Mouse (Mus musculus) v-Abl transformed pro-B cells (cell line): ENCODE results near the gene Naa35.
"Not testable (repeated sequence)": the region's sequence is repeated elsewhere in the genome, so short reads cannot be mapped to it uniquely, and the experiment has no call there.

Experiments used
- in situ Hi-C, 2 experiments: fragments of 400-800 bp; cut with MboI; formaldehyde crosslinking; loops; one replicate each; pipeline ENCODE4 v1.15.1; 2025; ENCODE audit not compliant: unreplicated experiment in 2 of 2

Naa35 gene

DNA sequence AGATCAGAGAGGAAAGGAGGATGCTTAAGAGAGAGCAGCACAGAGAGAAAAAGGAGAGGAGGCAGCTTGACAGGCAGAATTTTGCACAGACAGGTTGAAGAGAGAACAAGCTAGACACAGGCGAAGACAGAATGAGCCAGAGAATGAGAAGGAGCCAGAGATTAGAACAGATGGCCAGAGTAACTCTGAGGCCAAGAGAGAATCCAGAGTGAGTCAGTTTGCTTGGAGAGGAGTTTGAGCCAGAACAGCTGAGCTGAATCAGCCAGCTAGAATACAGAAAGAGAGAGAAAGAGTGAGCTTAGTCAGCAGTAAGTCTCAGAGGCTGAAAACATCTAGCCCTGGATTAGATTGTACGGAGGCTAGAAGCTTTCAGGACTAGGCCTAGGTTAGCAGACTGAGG, 12.5 kb upstream of the Naa35 start:
- in situ Hi-C loops, result no loop called here

DNA sequence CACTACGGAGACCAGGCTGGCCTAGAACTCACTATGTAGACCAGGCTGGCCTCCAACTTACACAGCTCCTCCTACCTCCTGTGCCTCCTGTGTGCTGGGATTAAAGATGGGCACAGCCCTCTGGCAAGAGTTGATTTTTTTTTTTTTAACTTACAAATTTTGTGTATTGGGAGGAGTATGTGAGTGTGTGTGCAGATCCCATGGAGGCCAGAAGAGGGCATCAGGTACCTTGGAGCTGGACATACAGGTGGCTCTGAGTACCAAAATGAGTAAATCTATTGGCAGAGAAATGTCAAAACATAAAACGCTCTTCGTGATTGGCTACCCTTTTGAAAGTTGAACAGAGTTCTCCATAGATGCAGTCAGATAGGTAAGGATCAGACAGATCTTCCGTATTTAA, 4.1 kb upstream of the Naa35 start:
- in situ Hi-C loops, result no loop called here

DNA sequence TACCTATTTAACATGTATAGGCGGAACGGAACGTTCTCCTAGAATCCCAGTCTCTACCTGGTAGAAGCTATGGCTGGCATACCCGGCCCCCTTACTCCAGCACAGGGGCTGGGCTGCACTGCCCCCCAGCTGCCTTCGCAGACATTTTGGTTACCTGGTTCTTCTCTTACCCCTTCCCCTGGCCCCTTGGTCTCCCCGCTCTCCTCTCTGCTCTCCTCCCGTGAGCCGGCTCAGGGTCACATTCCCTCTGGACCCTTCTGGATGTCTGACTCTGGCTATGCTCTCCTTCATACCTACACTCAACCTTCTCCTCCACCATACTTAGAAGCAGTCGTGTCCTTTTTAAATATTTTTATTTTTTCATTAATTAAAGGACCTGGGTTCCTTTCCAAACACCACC, 578 bp upstream of the Naa35 start:
- in situ Hi-C loops, result no loop called here

DNA sequence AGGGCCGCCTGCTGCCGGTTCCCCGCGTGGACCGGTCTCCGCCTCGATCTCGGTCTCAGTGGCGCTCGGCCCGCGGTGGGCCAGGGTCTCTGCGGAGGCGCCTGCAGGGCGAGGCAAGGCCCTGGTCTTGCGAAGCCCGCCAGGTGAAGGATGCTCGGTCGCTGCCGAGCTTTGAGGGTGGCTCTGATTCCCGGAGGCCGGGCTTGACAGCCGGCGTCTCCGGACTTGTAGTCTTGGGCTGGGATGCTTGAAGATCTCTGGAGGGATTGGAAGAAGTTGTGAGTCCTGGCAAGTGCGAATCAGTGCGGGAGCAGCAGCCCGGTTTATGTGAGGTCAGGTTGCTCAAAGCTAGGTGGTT, 568 bp downstream of the Naa35 start:
- in situ Hi-C loops, result no loop called here

DNA sequence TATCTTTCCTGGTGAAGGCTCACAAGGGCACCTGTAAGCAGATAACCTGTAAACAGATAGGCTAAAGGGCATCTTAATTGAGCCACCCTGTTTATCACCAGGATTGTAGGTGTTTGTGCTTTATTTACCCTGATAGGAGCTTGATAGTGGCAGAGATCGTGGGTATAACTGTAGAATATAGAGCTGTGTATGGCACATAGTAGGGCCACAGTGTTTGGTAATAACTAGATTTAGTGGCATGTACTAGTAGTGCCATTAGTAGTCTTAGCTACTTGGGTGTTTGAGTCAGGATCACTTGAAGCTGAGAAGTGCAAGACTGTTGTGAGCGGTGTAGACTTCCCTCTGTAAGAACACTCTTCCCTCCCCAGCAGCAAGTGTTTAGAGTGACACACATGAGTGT, 2.1 kb downstream of the Naa35 start:
- in situ Hi-C loops, result no loop called here

DNA sequence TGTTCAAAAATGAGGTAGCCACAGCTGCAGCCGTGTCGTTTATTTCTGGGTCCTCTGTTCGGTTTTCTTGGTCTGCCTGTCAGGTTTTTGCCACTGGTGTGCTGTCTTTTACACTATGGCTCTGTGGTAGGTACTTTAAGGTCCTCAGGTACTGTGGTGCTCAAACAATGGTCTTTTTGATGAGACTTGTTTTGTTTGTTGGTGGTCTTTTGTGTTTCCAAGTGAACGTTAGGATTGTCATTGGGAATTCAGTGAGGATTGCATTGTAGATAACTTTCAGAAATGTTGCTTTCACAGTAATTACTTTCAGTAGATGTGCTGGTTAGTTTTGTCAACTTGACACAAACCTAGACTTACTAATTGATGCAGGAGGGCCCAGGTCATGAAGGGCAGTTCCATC, 4.6 kb downstream of the Naa35 start:
- in situ Hi-C loops, result no loop called here

DNA sequence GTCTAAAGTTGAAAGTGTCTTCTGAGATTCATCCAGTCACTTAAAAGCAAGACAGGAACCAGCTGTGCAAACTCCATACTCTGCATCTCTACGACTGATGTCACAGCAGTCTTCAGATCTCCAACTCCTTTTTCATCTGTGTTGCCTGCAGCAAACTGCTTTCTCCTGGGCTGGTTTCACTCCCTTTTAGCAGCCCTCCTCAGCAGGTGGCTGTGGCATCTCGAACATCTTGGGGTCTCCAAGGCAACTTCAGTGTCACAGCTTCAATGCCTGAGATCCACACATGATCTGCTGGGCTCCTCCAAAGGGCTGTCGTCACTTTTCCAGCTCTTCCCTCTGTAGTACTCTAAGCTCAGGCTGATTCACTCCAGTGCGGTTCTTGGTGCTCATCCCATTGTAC, 5.6 kb downstream of the Naa35 start:
- in situ Hi-C loops, result no loop called here

DNA sequence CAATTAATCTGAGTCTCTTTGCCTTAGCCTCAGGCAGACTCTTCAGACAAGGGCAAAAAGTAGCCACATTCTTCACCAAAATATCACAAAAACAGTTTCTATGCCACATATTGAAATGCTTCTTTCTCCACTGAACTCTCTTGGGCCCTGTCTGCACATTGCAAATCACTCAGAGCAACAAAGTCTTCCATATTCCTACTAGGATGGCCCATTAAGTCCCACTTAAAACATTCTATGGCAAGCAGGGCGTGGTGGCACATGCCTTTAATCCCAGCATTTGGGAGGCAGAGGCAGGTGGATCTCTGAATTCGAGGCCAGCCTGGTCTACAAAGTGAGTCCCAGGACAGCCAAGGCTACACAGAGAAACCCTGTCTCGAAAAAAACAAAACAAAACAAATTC, 7.0 kb downstream of the Naa35 start:
- in situ Hi-C loops, result not testable (repeated sequence)

DNA sequence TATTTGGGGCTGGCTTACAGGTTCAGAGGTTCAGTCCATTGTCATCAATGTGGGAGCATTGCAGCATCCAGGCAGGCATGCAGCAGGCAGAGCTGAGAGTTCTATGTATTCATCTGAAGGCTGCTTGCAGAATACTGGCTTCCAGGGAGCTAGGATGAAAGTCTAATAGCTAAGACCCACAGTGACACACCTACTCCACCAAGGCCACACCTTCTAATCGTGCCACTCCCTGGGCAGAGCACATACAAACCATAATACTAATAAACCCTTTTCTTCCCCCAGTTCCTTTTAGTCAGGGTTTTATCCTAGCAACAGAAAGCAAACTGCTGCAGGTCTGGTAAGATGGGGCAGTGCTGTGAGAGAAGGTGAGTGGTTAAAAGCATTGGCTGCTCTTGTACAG, 7.6 kb downstream of the Naa35 start:
- in situ Hi-C loops, result no loop called here

DNA sequence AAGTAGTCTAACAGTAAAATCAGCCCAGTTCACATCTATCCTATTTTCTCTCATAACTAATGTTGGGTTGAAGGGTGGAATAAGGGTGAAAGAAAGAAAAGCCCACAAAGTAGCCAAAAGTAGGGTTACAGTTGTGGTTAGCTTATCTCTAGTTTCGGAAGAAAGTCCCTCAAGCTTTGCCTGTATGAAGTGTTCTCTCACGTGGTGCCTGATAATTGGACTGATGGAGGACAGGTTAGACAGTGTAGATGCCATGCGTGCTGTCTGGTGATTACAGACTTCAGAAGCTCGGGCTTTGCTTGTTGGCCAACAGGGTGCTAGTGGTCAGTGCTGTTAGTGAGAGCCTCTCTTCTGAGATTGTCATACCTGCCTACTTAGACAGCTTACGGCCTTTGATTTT, 18.0 kb downstream of the Naa35 start:
- in situ Hi-C loops, result no loop called here

DNA sequence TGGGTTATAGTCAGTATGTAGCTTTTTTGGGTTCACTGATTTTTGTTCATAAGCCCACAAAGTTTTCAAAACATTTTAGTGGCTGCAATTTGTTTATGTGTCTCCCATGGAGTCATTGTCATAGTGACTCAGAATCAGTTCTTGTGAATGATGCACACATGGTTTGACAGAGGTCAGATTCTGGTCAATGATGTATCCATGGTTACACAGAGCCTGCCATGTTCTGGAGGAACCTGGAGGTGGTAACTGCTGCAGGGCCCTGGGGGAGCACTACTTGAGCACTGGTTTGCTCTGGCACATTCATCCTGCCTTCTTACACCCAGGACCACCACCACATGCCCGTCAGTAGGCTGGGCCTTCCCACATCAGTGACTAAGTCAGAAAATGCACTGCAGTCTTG, 19.5 kb downstream of the Naa35 start:
- in situ Hi-C loops, result no loop called here

DNA sequence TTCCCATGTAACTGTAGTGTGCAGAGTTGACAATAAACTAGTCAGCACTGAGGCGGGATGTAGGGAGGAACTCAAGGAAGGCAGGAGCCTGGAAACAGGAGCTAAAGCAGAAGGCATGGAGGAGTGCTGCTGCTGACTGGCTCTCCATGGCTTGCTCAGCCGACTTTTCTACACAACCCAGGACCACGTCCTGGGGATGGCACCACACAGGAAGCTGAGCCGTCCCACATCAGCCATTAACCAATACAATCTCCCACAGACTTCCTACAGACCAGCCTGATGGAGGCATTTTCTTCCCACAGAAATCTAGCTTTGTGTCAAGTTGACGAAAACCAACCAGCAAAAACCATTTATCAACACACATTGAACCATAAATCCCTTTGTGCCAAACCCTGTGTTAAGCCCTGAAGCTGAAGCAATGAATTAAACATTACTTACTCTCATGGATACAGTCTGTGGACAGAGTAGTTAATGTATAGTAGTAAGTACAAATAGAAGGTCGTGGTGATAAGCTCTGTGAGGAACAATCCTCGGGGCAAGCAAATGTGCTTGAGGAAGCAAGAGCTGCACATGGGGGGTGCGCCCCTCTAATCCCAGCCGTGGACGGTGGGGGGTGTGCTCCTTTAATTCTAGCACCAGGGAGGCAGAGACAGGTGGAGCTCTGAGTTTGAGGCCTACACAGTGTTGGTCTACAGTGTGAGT, 20.3 kb downstream of the Naa35 start:
- in situ Hi-C loops, result no loop called here

DNA sequence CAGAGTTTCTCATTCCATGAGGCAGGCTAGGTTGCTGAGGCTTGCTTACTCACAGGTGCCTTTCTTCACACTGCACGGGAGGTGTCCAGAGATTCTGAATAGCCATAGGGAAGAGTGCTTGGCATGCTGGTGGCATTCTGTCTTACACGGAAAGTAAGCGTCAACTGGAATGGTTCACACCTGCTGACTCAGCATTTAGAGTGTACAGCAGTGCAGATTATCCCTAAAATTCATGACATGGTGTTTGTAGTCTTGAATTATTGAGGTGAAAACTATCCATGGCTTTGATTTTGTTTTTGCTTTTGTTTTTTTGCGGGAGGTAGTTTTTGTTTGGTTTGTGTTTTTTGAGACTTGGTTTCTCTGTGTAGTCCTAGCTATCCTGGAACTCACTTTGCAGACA, 24.8 kb downstream of the Naa35 start:
- in situ Hi-C loops, result no loop called here

DNA sequence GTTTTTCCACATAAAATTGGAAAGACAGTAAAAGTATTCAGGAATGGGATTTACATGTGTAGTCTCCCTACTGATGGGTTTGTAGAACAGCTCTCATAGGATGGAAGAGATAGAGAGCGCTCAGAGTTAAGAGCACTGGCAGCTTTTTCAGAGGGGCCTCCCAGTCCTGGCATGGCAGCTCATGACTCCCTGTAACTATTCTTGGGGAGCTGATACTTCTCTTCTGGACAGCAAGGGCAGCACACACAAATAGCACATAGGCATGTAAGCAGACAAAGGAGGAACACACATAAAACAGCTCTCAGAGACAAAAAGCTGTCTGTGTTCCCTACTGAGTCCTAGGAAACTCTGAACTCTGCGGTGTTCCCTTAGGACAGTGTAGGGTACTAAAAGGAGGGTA, 25.4 kb downstream of the Naa35 start:
- in situ Hi-C loops, result no loop called here

DNA sequence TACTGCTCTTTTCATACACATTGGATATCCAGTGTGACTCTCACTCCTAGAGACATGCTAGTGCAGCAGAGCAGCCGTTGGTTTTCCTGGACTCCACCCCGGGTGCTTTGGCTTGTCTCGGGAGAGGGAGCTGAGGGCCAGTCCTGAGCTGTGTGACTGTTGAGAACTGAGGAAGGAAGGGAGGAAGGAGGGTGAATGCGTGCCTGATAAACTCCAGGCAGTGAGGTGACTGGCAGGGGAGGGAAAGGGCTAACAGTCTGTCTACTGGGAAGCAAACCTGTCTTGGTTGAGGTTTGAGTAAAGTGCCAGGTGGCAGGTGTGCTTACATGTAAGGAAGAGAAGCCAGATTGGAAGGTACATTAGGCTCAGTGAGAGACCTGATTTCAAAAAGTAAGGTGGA, 28.8 kb downstream of the Naa35 start:
- in situ Hi-C loops, result no loop called here

DNA sequence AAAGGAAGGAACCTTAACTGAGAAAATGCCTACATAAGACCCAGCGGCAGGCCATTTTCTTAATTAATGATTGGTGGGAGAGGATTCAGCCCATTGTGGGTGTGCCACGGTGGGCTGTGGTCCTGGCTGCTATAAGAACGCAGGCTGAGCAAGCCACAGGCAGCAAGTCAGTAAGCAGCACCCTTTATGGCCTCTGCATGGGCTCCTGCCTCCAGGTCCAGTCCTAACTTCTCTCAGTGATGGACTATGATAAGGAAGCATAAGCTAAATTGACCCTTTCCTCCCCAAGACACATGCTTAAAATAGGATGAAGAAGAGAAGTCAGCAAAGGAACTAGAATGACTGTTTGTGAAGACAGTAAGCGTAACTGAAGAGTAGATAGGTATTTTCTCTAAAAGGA, 30.1 kb downstream of the Naa35 start:
- in situ Hi-C loops, result no loop called here

DNA sequence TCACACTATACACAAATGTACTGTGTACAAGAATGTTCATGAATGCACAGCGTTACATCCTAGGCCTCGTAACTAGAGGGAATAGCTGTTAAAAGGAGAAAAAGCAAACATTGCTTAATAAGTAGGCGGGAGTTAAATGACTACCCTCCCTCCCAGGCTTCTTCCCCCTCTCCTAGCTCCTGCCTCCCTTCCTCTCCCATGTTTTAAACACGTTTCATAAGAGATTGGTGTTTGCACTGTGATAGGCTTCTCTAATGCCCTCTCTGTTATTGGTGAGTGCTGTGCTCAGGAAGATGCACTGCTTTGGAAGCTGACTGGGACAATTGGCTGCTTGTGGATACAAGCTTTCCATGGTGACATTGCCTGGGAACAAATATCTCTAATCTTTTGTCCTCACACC, 30.5 kb downstream of the Naa35 start:
- in situ Hi-C loops, result no loop called here

DNA sequence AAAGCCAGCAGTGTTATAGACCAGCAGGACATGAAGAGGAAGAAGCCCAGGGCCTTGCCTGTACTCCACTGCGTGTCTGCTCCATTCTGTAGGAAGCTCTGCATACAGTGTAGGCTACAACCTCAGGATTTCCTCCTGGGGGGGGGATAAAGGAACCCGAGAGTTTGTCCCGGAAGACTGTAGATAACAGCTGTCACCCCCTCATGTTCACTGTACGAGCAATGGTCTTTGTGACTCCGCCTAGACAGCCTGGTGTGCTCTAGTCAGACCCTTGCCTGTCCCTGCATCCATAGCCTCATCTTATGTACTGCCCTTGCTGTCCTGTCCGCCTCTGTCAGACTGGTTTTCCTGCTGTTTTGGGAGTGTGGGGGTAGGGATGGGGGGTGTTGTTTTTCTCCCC, 33.4 kb downstream of the Naa35 start:
- in situ Hi-C loops, result no loop called here

DNA sequence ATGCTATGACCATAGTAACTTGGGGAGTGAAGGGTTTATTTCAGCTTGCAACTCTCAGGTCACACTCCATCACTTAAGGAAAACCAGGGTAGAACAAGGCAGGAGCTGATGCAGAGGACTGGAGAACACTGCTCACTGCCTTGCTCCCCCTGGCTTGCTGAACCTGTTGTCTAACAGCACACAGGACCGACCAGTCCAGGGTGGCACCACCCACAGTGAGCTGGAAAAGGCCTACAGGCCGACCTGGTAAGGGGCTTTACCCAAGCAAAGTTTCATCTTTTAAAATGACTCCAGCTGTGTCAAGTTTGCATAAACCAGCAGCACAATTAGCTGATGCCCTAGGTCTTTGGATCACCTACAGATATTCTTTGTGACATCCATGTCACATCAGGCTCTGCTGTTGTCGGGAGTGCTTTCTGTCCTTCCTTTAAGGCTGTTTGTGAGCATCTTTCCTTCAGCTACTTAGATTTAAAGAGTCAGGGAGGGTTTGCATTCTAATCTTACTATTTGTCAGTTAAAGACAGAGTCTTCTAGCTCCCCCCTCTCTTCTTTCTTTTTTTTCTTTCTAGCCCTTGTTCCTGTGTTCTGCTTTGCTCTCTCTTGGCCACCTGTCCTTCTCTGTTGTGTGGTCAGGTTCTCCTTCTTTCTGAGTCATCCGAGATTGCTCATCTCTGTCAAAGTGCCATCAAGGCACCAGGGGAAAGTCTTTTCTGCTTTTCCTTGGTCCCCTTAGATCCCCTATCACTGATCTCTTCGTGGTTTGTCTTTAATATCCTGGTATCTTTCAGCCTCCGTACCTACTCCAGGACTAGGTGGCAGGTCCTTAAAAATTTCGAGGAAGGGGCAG, 36.8 kb downstream of the Naa35 start:
- in situ Hi-C loops, result no loop called here

DNA sequence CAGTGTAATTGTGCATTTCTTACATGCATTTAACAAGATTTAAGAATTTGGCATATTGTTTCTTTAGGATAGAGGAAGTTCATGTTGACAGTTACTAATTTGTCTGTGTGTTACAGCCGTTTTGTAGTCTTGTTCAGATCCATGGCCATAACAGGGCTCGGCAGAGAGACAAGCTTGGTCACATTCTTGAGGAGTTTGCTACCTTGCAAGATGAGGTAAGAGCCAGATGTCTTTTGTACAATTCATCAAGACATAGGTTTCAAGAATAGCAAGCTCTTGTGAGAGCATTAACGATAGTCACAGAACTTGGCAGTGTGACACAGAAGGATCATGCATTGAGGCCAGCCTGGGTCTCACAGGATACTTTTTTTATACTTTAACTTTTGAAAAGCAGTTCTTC, 39.3 kb downstream of the Naa35 start:
- in situ Hi-C loops, result no loop called here

DNA sequence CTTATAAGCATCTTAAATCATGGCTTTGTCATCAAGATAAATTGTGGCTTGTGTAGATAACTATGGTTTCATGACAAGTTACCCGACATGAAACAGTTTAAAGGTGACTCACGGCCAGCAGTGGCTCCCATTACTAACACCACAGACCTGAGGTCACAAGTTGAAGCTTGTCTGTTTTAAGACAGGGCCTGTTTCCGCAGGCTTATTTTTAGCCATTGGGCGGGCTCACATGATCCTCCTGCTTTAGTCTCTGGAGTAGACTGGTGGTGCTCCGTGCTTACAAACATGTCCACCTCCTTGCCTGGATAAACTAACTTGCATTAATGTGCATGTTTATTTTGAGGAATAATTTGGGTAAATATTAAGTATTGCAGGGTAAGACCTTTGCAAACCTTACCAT, 39.8 kb downstream of the Naa35 start:
- in situ Hi-C loops, result no loop called here

DNA sequence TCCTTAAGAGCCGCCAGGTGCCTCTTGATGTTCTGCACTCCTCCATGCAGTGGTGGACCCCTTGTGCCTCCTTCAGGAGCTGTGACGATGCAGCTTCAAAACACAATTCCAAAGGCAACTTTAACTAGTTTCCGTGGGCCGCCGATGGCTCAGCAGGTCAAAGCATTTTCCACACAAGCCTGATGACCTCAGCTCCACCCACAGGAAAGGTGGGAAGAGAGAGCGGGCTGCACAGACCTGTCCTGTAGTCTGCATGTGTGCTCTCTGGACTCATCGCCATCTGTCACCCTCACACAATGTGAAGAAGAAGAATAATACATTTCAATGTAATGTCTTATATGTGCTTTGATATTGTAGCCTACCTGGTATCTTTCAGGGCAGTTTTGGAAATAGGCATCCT, 41.7 kb downstream of the Naa35 start:
- in situ Hi-C loops, result no loop called here
